Mouse (Mus musculus): ENCODE data around the gene Atp5s. TPM values are rescaled to one million over a fixed set of nuclear protein-coding genes. Genes with fewer than 3 reads are reported as not detected.

The Atp5s gene
- total and polyA plus RNA-seq, 2 experiments from 2014 or later = 19.9 to 23.0 TPM

GRCm38 (mm10) chr12:69760743-69761406 lies 36.1 kb downstream of the Atp5s start:
- Histone ChIP-seq H3K9me3 (ENCODE audit: low read length) (no peaks in the 10 kb centered on the region), H3K36me3 (ENCODE audit: insufficient read depth) (no peaks in the 10 kb centered on the region), H3K27me3 (ENCODE audit: insufficient read depth, low read length) (no peaks in the 10 kb centered on the region), H3K4me2 (ENCODE audit: low read depth) (no peak overlapping the region), H3K27ac (ENCODE audit: low read depth, low read length) (no peak overlapping the region), H3K4me1 (ENCODE audit: insufficient read depth) (peaks cover 11% of the 10 kb centered on the region; the same call in 1 of the 2 replicates), H3K4me3 (ENCODE audit: low read depth, low read length) (no peak overlapping the region), H3K9ac (no peak overlapping the region)
- TF ChIP-seq CTCF (IDR thresholded peaks at IDR 0.05; ENCODE audit: low read depth) = no peak
- WGBS = 60% methylated on average over 20 of the region's 20 CpGs
- peak; percentile 39; the same call in 1 of the 2 replicates for ATAC-seq
- peak; percentile 38 for DNase-seq

- no peak for TF ChIP-seq CTCF (IDR thresholded peaks at IDR 0.05; ENCODE audit: low read depth)
- Histone ChIP-seq H3K27ac (ENCODE audit: low read depth, low read length) (no peak overlapping the region), H3K4me1 (ENCODE audit: insufficient read depth) (peaks cover 11% of the 10 kb centered on the region; the same call in 1 of the 2 replicates), H3K4me3 (ENCODE audit: low read depth, low read length) (no peak overlapping the region), H3K27me3 (ENCODE audit: insufficient read depth, low read length) (no peaks in the 10 kb centered on the region), H3K4me2 (ENCODE audit: low read depth) (no peak overlapping the region), H3K36me3 (ENCODE audit: insufficient read depth) (no peaks in the 10 kb centered on the region), H3K9me3 (ENCODE audit: low read length) (no peaks in the 10 kb centered on the region), H3K9ac (no peak overlapping the region)
- ATAC-seq (no peak), DNase-seq (no peak)
- WGBS = 79% methylated on average over 2 of the region's 2 CpGs
These were observed 36.9 kb downstream of the Atp5s start for GRCm38 (mm10) chr12:69761603-69762002.

- no peak for ATAC-seq
- no peaks in the 10 kb centered on the region for H3K27me3 ChIP-seq (ENCODE audit: insufficient read depth, low read length)
- TF ChIP-seq CTCF (IDR thresholded peaks at IDR 0.05; ENCODE audit: low read depth) = no peak
- no peak overlapping the region for H3K27ac ChIP-seq (ENCODE audit: low read depth, low read length)
- 0 out of 2 replicates have a peak, but pooled peaks cover 3% of the 10 kb centered on the region for H3K4me1 ChIP-seq (ENCODE audit: insufficient read depth)
- no peak for DNase-seq
- H3K4me2 ChIP-seq (ENCODE audit: low read depth) = no peak overlapping the region
- H3K9ac ChIP-seq = no peak overlapping the region
- H3K36me3 ChIP-seq (ENCODE audit: insufficient read depth) = no peaks in the 10 kb centered on the region
- H3K4me3 ChIP-seq (ENCODE audit: low read depth, low read length) = no peak overlapping the region
- 46% methylated on average over 9 of the region's 9 CpGs for WGBS
- H3K9me3 ChIP-seq (ENCODE audit: low read length) = no peaks in the 10 kb centered on the region
These were observed 40.8 kb downstream of the Atp5s start for GRCm38 (mm10) chr12:69765543-69765942.

- H3K27ac ChIP-seq (ENCODE audit: low read depth, low read length) = no peak overlapping the region
- ATAC-seq (no peak), DNase-seq (no peak)
- no peak overlapping the region for H3K4me3 ChIP-seq (ENCODE audit: low read depth, low read length)
- H3K9me3 ChIP-seq (ENCODE audit: low read length) = no peaks in the 10 kb centered on the region
- no peaks in the 10 kb centered on the region for H3K4me1 ChIP-seq (ENCODE audit: insufficient read depth)
- 89% methylated on average over 10 of the region's 10 CpGs for WGBS
- H3K36me3 ChIP-seq (ENCODE audit: insufficient read depth) = no peaks in the 10 kb centered on the region
- H3K4me2 ChIP-seq (ENCODE audit: low read depth) = no peak overlapping the region
- no peaks in the 10 kb centered on the region for H3K27me3 ChIP-seq (ENCODE audit: insufficient read depth, low read length)
- H3K9ac ChIP-seq = no peak overlapping the region
- no peak for TF ChIP-seq CTCF (IDR thresholded peaks at IDR 0.05; ENCODE audit: low read depth)
These were observed 41.6 kb downstream of the Atp5s start for GRCm38 (mm10) chr12:69766185-69766904.

GRCm38 (mm10) chr12:69767476-69768258 lies 42.9 kb downstream of the Atp5s start:
- Histone ChIP-seq H3K27me3 (ENCODE audit: insufficient read depth, low read length) (no peaks in the 10 kb centered on the region), H3K9ac (no peak overlapping the region), H3K9me3 (ENCODE audit: low read length) (no peaks in the 10 kb centered on the region), H3K27ac (ENCODE audit: low read depth, low read length) (no peak overlapping the region), H3K4me1 (ENCODE audit: insufficient read depth) (no peaks in the 10 kb centered on the region), H3K36me3 (ENCODE audit: insufficient read depth) (no peaks in the 10 kb centered on the region), H3K4me3 (ENCODE audit: low read depth, low read length) (no peak overlapping the region), H3K4me2 (ENCODE audit: low read depth) (no peak overlapping the region)
- WGBS = 20% methylated on average over 9 of the region's 9 CpGs
- ATAC-seq = no peak
- DNase-seq = no peak
- TF ChIP-seq CTCF (IDR thresholded peaks at IDR 0.05; ENCODE audit: low read depth) = no peak

- H3K4me1 ChIP-seq (ENCODE audit: insufficient read depth) = no peaks in the 10 kb centered on the region
- 81% methylated on average over 2 of the region's 2 CpGs for WGBS
These were observed 44.1 kb downstream of the Atp5s start for GRCm38 (mm10) chr12:69768841-69769240.

More at GRCm38 (mm10) chr12:69768841-69769240, 44.1 kb downstream of the Atp5s start:
- TF ChIP-seq CTCF (IDR thresholded peaks at IDR 0.05; ENCODE audit: low read depth) = no peak
- no peak overlapping the region for H3K4me2 ChIP-seq (ENCODE audit: low read depth)
- no peak for DNase-seq
- H3K36me3 ChIP-seq (ENCODE audit: insufficient read depth) = no peaks in the 10 kb centered on the region
- no peak overlapping the region for H3K9ac ChIP-seq
- ATAC-seq = no peak
- no peaks in the 10 kb centered on the region for H3K27me3 ChIP-seq (ENCODE audit: insufficient read depth, low read length)
- no peaks in the 10 kb centered on the region for H3K9me3 ChIP-seq (ENCODE audit: low read length)
- H3K4me3 ChIP-seq (ENCODE audit: low read depth, low read length) = no peak overlapping the region
- no peak overlapping the region for H3K27ac ChIP-seq (ENCODE audit: low read depth, low read length)

Measured in forebrain, postnatal 0 days (tissue).